Mouse (Mus musculus): ENCODE results near the gene Ccdc182. TPM values are rescaled to one million over a fixed set of nuclear protein-coding genes. Genes with fewer than 3 reads are reported as not detected.

Gene Ccdc182
- polyA plus RNA-seq, 1 experiment from 2014 or later = not detected

DNA sequence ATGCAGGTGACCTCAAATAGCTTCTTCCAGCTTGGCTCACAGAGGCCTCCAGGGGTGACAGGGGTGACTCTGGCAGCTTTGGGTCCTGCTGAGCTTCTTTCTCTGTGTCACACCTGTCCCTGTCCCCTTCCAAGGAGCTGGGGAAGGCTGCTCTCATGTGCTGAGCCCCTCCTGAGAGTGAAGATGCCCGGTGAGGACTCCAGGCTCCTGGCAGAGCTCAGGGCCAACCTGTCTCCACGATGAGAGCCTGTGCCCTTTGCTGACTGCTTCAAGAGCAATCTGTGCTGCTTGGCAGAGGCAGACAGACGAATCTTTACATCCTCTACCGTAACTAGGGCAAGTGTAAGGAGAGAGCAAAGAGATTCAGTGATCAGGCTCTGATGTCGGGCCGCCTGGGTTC lies 16.9 kb downstream of the Ccdc182 start:
- ATAC-seq = no peak
- no peaks in the 10 kb centered on the region for H3K36me3 ChIP-seq
- H3K4me1 ChIP-seq (replicated peaks) = peaks cover 3% of the 10 kb centered on the region; the same call in 1 of the 2 replicates
- no peak overlapping the region for H3K9ac ChIP-seq
- 77% methylated on average over 6 of the region's 6 CpGs for WGBS
- no peak overlapping the region for H3K4me3 ChIP-seq (replicated peaks)
- no peak overlapping the region for H3K4me2 ChIP-seq (replicated peaks)
- H3K27me3 ChIP-seq (replicated peaks) = no peaks in the 10 kb centered on the region
- no peak overlapping the region for H3K27ac ChIP-seq
- H3K9me3 ChIP-seq = no peaks in the 10 kb centered on the region

DNA sequence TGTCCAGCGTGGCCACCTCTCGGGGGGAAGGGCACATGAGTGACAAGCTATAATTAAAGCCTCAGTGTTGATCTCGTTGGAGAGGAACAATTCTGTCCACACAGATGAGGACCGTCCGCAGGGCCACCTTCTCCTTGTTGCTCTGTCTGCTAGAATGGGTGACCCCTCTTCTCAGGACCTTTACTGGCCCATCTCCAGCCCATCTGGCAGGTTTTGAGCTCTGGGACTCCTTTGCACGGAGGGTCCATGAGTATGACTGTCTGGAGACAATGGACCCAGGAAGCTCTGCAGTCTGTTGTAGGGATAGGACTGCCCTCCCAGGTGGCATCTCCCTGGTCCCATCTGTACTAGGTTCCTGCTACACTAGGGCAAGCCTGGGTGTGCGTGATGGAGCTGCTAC lies 17.7 kb downstream of the Ccdc182 start:
- Histone ChIP-seq H3K4me3 (replicated peaks) (no peak overlapping the region), H3K27ac (no peak overlapping the region), H3K36me3 (no peaks in the 10 kb centered on the region), H3K9ac (no peak overlapping the region), H3K27me3 (replicated peaks) (no peaks in the 10 kb centered on the region), H3K9me3 (no peaks in the 10 kb centered on the region), H3K4me1 (replicated peaks) (peaks cover 3% of the 10 kb centered on the region; the same call in 1 of the 2 replicates), H3K4me2 (replicated peaks) (no peak overlapping the region)
- WGBS = 79% methylated on average over 7 of the region's 7 CpGs
- no peak for ATAC-seq

DNA sequence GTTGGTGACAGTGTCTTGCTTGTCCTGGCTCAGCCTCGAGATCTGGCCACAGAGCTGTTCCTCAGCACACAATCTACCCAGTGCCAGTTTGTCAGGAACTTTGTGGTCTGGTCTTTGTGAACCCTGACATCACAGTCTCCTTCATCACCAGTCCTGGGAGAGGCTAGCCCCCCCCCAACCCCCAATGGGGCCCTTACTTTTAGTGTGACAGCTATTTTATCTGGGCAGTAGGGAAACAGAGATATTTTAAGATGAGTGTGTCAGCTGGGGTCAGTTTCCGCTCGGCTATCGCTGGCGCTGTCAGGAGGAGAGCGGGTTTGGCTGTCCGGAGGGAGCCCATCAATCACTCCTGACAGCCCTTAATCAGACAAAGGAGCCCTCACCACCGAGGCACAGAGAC lies 19.7 kb downstream of the Ccdc182 start:
- Histone ChIP-seq H3K27me3 (replicated peaks) (no peaks in the 10 kb centered on the region), H3K36me3 (no peaks in the 10 kb centered on the region), H3K4me3 (replicated peaks) (no peak overlapping the region), H3K27ac (no peak overlapping the region), H3K4me2 (replicated peaks) (no peak overlapping the region), H3K4me1 (replicated peaks) (peaks cover 3% of the 10 kb centered on the region; the same call in 1 of the 2 replicates), H3K9ac (no peak overlapping the region), H3K9me3 (no peaks in the 10 kb centered on the region)
- 12% methylated on average over 8 of the region's 8 CpGs for WGBS
- no peak for ATAC-seq

- no peak overlapping the region for H3K27ac ChIP-seq
- no peak overlapping the region for H3K4me2 ChIP-seq (replicated peaks)
- peaks cover 3% of the 10 kb centered on the region; the same call in 1 of the 2 replicates for H3K4me1 ChIP-seq (replicated peaks)
- no peak overlapping the region for H3K9ac ChIP-seq
- H3K36me3 ChIP-seq = no peaks in the 10 kb centered on the region
- H3K9me3 ChIP-seq = no peaks in the 10 kb centered on the region
- no peaks in the 10 kb centered on the region for H3K27me3 ChIP-seq (replicated peaks)
- no peak for ATAC-seq
- H3K4me3 ChIP-seq (replicated peaks) = no peak overlapping the region
- WGBS = 54% methylated on average over 6 of the region's 6 CpGs
Observed at GRCm38 (mm10) chr11:88314471-88314870, 20.6 kb downstream of the Ccdc182 start.

DNA sequence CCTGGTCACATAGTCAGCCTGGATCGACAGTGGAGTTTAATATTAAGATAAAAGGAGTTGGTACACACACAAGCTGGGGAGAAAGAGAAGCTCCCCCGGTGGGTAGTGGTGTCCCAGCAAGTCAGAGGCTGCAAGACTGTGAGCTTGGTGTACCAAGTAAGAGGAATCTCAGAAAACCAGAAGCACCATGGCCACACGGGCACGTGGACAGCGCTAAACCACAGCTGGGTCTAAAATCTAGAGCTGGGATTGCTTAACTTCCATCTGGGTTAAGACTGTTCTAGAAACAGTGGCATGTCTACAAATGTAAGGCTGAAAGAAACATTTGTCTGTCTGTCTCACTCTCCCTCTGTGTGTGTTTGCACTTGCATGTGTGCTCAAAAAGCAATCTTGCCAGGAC lies 21.5 kb downstream of the Ccdc182 start:
- Histone ChIP-seq H3K4me2 (replicated peaks) (no peak overlapping the region), H3K9ac (no peak overlapping the region), H3K4me1 (replicated peaks) (peaks cover 3% of the 10 kb centered on the region; the same call in 1 of the 2 replicates), H3K27me3 (replicated peaks) (no peaks in the 10 kb centered on the region), H3K9me3 (no peaks in the 10 kb centered on the region), H3K27ac (no peak overlapping the region), H3K36me3 (no peaks in the 10 kb centered on the region), H3K4me3 (replicated peaks) (no peak overlapping the region)
- 81% methylated on average over 5 of the region's 5 CpGs for WGBS
- no peak for ATAC-seq

GRCm38 (mm10) chr11:88318850-88319249 lies 25.0 kb downstream of the Ccdc182 start:
- Histone ChIP-seq H3K27me3 (replicated peaks) (no peaks in the 10 kb centered on the region), H3K27ac (no peak overlapping the region), H3K4me2 (replicated peaks) (no peak overlapping the region), H3K4me1 (replicated peaks) (peaks cover 3% of the 10 kb centered on the region; the same call in 1 of the 2 replicates), H3K36me3 (no peaks in the 10 kb centered on the region), H3K9ac (no peak overlapping the region), H3K4me3 (replicated peaks) (no peak overlapping the region), H3K9me3 (no peaks in the 10 kb centered on the region)
- no peak for ATAC-seq
- WGBS = 72% methylated on average over 5 of the region's 5 CpGs

DNA sequence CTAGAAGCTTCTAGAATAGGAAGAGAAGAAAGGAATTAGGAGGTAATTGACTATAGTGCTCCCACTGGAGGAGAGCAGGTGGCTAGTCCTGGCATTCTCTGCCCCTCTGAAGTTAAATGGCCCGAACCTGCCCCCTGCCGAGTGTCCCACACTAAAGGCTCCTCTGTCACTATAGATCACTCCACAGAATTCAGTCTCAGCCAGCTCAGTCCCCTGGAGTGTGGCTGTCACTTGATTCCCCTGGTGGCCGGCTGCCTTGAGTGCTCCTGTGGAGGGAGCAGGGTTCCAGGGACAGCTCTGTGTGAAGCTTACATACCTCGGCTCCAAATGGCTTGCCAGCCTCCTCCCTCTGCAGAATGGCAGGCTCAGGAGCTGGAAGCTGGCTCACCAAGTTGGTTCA lies 33.2 kb downstream of the Ccdc182 start:
- H3K27me3 ChIP-seq (replicated peaks) = no peaks in the 10 kb centered on the region
- no peak overlapping the region for H3K4me2 ChIP-seq (replicated peaks)
- no peak for ATAC-seq
- peaks cover 7% of the 10 kb centered on the region; the same call in 1 of the 2 replicates for H3K4me1 ChIP-seq (replicated peaks)
- no peaks in the 10 kb centered on the region for H3K9me3 ChIP-seq
- no peak overlapping the region for H3K27ac ChIP-seq
- H3K9ac ChIP-seq = no peak overlapping the region
- 18% methylated on average over 4 of the region's 4 CpGs for WGBS
- H3K36me3 ChIP-seq = no peaks in the 10 kb centered on the region
- no peak overlapping the region for H3K4me3 ChIP-seq (replicated peaks)

DNA sequence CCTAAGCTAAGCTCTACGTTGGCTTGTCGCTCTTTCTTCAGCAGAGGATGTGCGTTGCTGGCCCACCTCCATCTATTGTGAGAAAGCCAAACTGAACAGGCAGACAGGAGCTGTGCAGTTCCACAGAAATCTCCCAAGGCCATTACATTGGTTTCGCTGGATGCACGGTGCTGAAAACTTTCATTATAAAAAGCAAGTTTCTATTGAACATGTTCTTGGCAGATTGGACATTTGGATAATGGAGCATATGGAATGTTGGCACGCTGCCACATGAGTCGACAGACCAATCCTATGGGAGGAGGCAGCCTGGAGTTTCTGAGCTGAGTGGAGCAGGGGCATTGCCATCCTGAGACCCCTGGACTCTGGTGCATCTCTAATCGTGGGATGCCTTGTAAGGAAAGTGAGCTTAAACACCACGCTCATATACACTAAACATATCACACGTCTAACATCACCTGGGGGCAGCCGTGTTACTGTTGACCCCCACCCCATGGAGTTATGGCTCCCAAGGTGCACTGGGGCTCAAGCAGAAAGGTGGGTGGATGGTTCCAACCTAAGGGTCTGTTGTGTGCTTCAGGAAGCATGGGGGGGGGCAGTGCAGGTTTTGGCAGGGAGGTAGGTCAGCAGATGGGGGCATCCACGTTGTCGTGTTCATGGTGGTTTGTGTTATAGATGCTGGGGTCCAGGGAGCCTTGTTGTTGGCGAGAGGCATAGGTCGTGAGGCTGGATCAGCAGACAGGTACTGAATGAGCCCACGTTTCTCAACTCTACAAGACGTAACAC lies 35.1 kb downstream of the Ccdc182 start:
- no peak overlapping the region for H3K4me3 ChIP-seq (replicated peaks)
- no peak overlapping the region for H3K27ac ChIP-seq
- no peaks in the 10 kb centered on the region for H3K9me3 ChIP-seq
- no peaks in the 10 kb centered on the region for H3K27me3 ChIP-seq (replicated peaks)
- H3K9ac ChIP-seq = no peak overlapping the region
- peaks cover 7% of the 10 kb centered on the region; the same call in 1 of the 2 replicates for H3K4me1 ChIP-seq (replicated peaks)
- 80% methylated on average over 17 of the region's 17 CpGs for WGBS
- no peaks in the 10 kb centered on the region for H3K36me3 ChIP-seq
- H3K4me2 ChIP-seq (replicated peaks) = no peak overlapping the region
- ATAC-seq = no peak

GRCm38 (mm10) chr11:88330799-88331198 lies 36.9 kb downstream of the Ccdc182 start:
- H3K9ac ChIP-seq = no peak overlapping the region
- H3K27ac ChIP-seq = no peak overlapping the region
- peaks cover 7% of the 10 kb centered on the region; the same call in 1 of the 2 replicates for H3K4me1 ChIP-seq (replicated peaks)
- no peaks in the 10 kb centered on the region for H3K27me3 ChIP-seq (replicated peaks)
- WGBS = 25% methylated on average over 11 of the region's 11 CpGs
- H3K4me3 ChIP-seq (replicated peaks) = no peak overlapping the region
- H3K9me3 ChIP-seq = no peaks in the 10 kb centered on the region
- ATAC-seq = no peak
- H3K36me3 ChIP-seq = no peaks in the 10 kb centered on the region
- H3K4me2 ChIP-seq (replicated peaks) = no peak overlapping the region

GRCm38 (mm10) chr11:88331722-88332121 lies 37.9 kb downstream of the Ccdc182 start:
- H3K27me3 ChIP-seq (replicated peaks) = no peaks in the 10 kb centered on the region
- WGBS = 93% methylated on average over 8 of the region's 8 CpGs
- no peak overlapping the region for H3K9ac ChIP-seq
- no peak for ATAC-seq
- no peak overlapping the region for H3K27ac ChIP-seq
- H3K4me2 ChIP-seq (replicated peaks) = no peak overlapping the region
- no peaks in the 10 kb centered on the region for H3K36me3 ChIP-seq
- H3K4me3 ChIP-seq (replicated peaks) = no peak overlapping the region
- no peaks in the 10 kb centered on the region for H3K9me3 ChIP-seq
- H3K4me1 ChIP-seq (replicated peaks) = peaks cover 7% of the 10 kb centered on the region; the same call in 1 of the 2 replicates

GRCm38 (mm10) chr11:88332309-88332934 lies 38.6 kb downstream of the Ccdc182 start:
- ATAC-seq = no peak
- Histone ChIP-seq H3K4me3 (replicated peaks) (no peak overlapping the region), H3K4me1 (replicated peaks) (peaks cover 7% of the 10 kb centered on the region; the same call in 1 of the 2 replicates), H3K36me3 (no peaks in the 10 kb centered on the region), H3K27ac (no peak overlapping the region), H3K9me3 (no peaks in the 10 kb centered on the region), H3K27me3 (replicated peaks) (no peaks in the 10 kb centered on the region), H3K4me2 (replicated peaks) (no peak overlapping the region), H3K9ac (no peak overlapping the region)
- WGBS = 87% methylated on average over 8 of the region's 8 CpGs

DNA sequence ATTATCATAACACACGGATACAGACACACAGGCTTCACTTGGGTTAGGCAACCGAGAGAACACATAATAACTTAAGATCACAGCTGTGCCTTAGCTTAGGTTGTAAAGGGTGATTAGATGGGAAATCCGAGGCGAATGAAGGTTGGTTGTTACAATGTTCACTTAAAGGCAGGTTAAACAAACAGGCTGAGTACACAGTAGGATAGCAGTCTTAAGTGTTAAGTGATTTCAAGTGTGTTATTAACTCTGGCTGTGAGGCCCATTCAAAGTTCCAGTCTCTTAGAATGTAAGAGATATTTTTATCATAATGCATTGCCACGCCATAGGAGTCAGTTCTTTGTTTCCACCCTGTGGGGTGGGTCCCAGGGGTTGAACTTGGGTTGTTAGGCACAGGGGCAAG lies 41.0 kb downstream of the Ccdc182 start:
- H3K27me3 ChIP-seq (replicated peaks) = no peaks in the 10 kb centered on the region
- no peaks in the 10 kb centered on the region for H3K9me3 ChIP-seq
- peaks cover 7% of the 10 kb centered on the region; the same call in 1 of the 2 replicates for H3K4me1 ChIP-seq (replicated peaks)
- no peak overlapping the region for H3K4me3 ChIP-seq (replicated peaks)
- no peak overlapping the region for H3K9ac ChIP-seq
- 35% methylated on average over 5 of the region's 5 CpGs for WGBS
- no peak overlapping the region for H3K4me2 ChIP-seq (replicated peaks)
- 0 out of 2 replicates have a peak, but pooled peaks cover 4% of the 10 kb centered on the region for H3K36me3 ChIP-seq
- 0 out of 2 replicates have a peak, but pooled peaks have one; percentile 47 for ATAC-seq
- no peak overlapping the region for H3K27ac ChIP-seq
